Mouse (Mus musculus) heart, embryonic 16.5 days (tissue): ENCODE data around the gene Asic2. TPM values are rescaled to one million over a fixed set of nuclear protein-coding genes. Genes with fewer than 3 reads are reported as not detected.

Experiments used
- ATAC-seq: fragments of 200-750 bp; cut with Nextera tagmentation; replicated peaks from 2 replicates; pipeline ENCODE4 v1.8.0; 2017; ENCODE audit warnings: moderate number of reproducible peaks; ENCODE audit not compliant: insufficient read depth, low FRiP score; ENCODE audit errors: extremely low read depth
- H3K27ac ChIP-seq: fragments of 300-500 bp; sonication (generic); 2 replicates; pipeline ENCODE4 v1.5.1; 2014; ENCODE audit warnings: mild to moderate bottlenecking, low read length, control low read depth, moderate library complexity
- H3K27me3 ChIP-seq: fragments of 300-500 bp; sonication (generic); 2 replicates; pipeline ENCODE4 v1.6.1; 2014; ENCODE audit warnings: low read length, mixed read lengths; ENCODE audit not compliant: control insufficient read depth, insufficient read depth
- H3K36me3 ChIP-seq: fragments of 300-500 bp; sonication (generic); 2 replicates; pipeline ENCODE4 v1.6.1; 2014; ENCODE audit not compliant: control insufficient read depth, insufficient read depth
- H3K4me1 ChIP-seq: fragments of 300-500 bp; sonication (generic); 2 replicates; pipeline ENCODE4 v1.6.1; 2014; ENCODE audit warnings: low read length, mixed read lengths; ENCODE audit not compliant: control insufficient read depth, insufficient read depth
- H3K4me2 ChIP-seq: fragments of 300-500 bp; sonication (generic); 2 replicates; pipeline ENCODE4 v1.6.1; 2014; ENCODE audit warnings: low read depth, mild to moderate bottlenecking, control low read depth, low read length
- H3K4me3 ChIP-seq: fragments of 300-500 bp; sonication (generic); 2 replicates; pipeline ENCODE4 v1.5.1; 2014; ENCODE audit warnings: mild to moderate bottlenecking, control low read depth, low read length
- H3K9ac ChIP-seq: fragments of 300-500 bp; sonication (generic); 2 replicates; pipeline ENCODE4 v1.6.1; 2014; ENCODE audit warnings: low read length, control low read depth
- H3K9me3 ChIP-seq: fragments of 300-500 bp; sonication (generic); replicated peaks from 2 replicates; pipeline ENCODE4 v1.6.1; 2016; ENCODE audit warnings: low read length; ENCODE audit not compliant: control insufficient read depth
- WGBS: fragments of 180-500 bp; shearing (Covaris S2); extraction: QIAGEN DNeasy Blood & Tissue Kit; methylation state at CpG from one replicate; pipeline ENCODE4 v1.1.7; 2014; 5-methylcytosine and 5-hydroxymethylcytosine counted together
- polyA plus RNA-seq: library from polyadenylated mRNA; unstranded; fragments of >200 nt; fragmentation: Nextera tagmentation; extraction: Ambion mirVana; gene quantifications from 2 replicates; pipeline ENCODE4 v1.2.1, GENCODE M21; 2015

Asic2 gene
- polyA plus RNA-seq, 1 experiment from 2014 or later = not detected

GRCm38 (mm10) chr11:81080076-81080805 is 888.0 kb downstream of the Asic2 start:
- Histone ChIP-seq H3K4me2 (no peak overlapping the region), H3K4me3 (no peak overlapping the region), H3K27ac (no peak overlapping the region), H3K36me3 (no peaks in the 10 kb centered on the region), H3K4me1 (no peaks in the 10 kb centered on the region), H3K9ac (no peak overlapping the region), H3K27me3 (no peaks in the 10 kb centered on the region), H3K9me3 (no peaks in the 10 kb centered on the region)
- ATAC-seq = no peak
- 33% methylated on average over 11 of the region's 11 CpGs for WGBS

DNA sequence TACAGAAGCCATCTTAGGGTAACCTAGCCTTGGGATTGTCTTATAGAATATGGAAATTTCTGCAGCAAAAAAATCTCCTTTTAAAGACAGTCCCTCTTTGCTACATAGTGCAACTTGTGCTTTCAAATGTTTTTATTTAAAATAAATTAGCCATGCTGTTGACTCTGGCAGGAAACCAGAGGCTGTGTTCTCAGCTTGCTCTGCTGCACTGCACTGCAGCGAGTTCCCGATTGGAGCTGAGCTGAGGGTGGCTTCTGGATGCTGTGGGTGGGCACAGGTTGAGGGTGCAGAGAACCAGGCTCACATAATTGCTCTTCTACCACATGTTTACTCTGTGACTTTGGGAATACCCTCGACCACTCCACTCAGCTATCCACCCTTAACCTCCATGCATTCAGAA is 889.0 kb downstream of the Asic2 start:
- ATAC-seq = no peak
- 48% methylated on average over 3 of the region's 3 CpGs for WGBS
- Histone ChIP-seq H3K9me3 (no peaks in the 10 kb centered on the region), H3K4me3 (no peak overlapping the region), H3K9ac (no peak overlapping the region), H3K36me3 (no peaks in the 10 kb centered on the region), H3K27ac (no peak overlapping the region), H3K4me2 (no peak overlapping the region), H3K27me3 (no peaks in the 10 kb centered on the region), H3K4me1 (no peaks in the 10 kb centered on the region)

DNA sequence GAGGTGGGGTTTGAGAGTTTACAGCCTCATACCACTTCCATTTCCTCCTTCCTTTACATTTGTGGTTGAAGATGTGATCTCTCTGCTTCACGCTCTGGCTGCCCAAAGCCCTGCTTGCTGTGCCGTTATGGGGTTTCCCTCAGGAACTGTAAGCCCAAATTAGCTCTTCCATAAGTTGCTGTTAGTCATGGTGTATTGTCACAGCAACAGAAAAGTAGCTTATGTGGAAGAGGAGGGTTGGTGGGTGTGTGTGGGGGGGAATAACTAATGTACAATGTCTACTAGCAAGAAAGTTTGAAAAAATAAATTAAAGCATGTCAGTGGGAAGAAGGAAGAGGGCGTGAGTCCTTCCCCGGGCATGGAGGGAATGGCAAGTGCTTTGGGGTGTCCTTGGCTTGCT is 896.4 kb downstream of the Asic2 start:
- 80% methylated on average over 4 of the region's 4 CpGs for WGBS
- Histone ChIP-seq H3K27ac (no peak overlapping the region), H3K9me3 (no peaks in the 10 kb centered on the region), H3K4me1 (no peaks in the 10 kb centered on the region), H3K27me3 (no peaks in the 10 kb centered on the region), H3K4me2 (no peak overlapping the region), H3K36me3 (no peaks in the 10 kb centered on the region), H3K9ac (no peak overlapping the region), H3K4me3 (no peak overlapping the region)
- ATAC-seq = no peak

- Histone ChIP-seq H3K27me3 (no peaks in the 10 kb centered on the region), H3K27ac (no peak overlapping the region), H3K9me3 (no peaks in the 10 kb centered on the region), H3K4me1 (no peaks in the 10 kb centered on the region), H3K4me3 (no peak overlapping the region), H3K4me2 (no peak overlapping the region), H3K36me3 (no peaks in the 10 kb centered on the region), H3K9ac (no peak overlapping the region)
- 52% methylated on average over 11 of the region's 11 CpGs for WGBS
- no peak for ATAC-seq
Observed at GRCm38 (mm10) chr11:81065386-81065785, 902.9 kb downstream of the Asic2 start.

GRCm38 (mm10) chr11:81064006-81064405 is 904.3 kb downstream of the Asic2 start:
- Histone ChIP-seq H3K9ac (no peak overlapping the region), H3K27me3 (no peaks in the 10 kb centered on the region), H3K36me3 (no peaks in the 10 kb centered on the region), H3K4me1 (no peaks in the 10 kb centered on the region), H3K4me2 (no peak overlapping the region), H3K9me3 (no peaks in the 10 kb centered on the region), H3K4me3 (no peak overlapping the region), H3K27ac (no peak overlapping the region)
- ATAC-seq = no peak
- 71% methylated on average over 2 of the region's 2 CpGs for WGBS

GRCm38 (mm10) chr11:81060077-81060476 is 908.2 kb downstream of the Asic2 start:
- H3K4me1 ChIP-seq = peaks cover 10% of the 10 kb centered on the region
- 75% methylated on average over 2 of the region's 2 CpGs for WGBS
- H3K9ac ChIP-seq = no peak overlapping the region
- no peak overlapping the region for H3K4me3 ChIP-seq
- no peaks in the 10 kb centered on the region for H3K9me3 ChIP-seq
- no peak overlapping the region for H3K4me2 ChIP-seq
- H3K27me3 ChIP-seq = no peaks in the 10 kb centered on the region
- ATAC-seq = no peak
- H3K27ac ChIP-seq = no peak overlapping the region
- H3K36me3 ChIP-seq = no peaks in the 10 kb centered on the region

GRCm38 (mm10) chr11:81059546-81059945 is 908.7 kb downstream of the Asic2 start:
- no peaks in the 10 kb centered on the region for H3K9me3 ChIP-seq
- H3K27me3 ChIP-seq = no peaks in the 10 kb centered on the region
- WGBS = 75% methylated on average over 9 of the region's 9 CpGs
- ATAC-seq = no peak
- no peak overlapping the region for H3K4me2 ChIP-seq
- no peak overlapping the region for H3K9ac ChIP-seq
- peaks cover 10% of the 10 kb centered on the region for H3K4me1 ChIP-seq
- H3K4me3 ChIP-seq = no peak overlapping the region
- H3K27ac ChIP-seq = no peak overlapping the region
- H3K36me3 ChIP-seq = no peaks in the 10 kb centered on the region

DNA sequence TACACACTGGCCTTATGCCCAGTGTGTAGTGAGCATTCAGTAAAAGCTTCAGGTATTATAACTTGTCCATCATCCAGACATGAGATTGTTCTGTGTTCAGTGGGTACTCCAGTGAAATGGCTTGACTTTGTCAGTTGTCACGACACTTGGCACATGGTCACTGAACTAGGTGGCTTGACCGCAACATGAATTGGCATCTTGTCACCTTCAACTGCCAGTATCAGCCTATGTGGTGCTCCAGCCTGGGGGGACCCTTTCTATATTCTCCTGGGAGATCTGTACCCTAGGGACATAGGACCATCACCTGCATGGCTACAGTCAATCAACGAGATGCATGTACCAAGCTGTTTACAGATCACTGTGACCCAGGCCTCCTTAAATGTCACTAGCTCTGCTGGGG is 910.8 kb downstream of the Asic2 start:
- Histone ChIP-seq H3K4me3 (no peak overlapping the region), H3K9ac (no peak overlapping the region), H3K27me3 (no peaks in the 10 kb centered on the region), H3K9me3 (no peaks in the 10 kb centered on the region), H3K4me1 (peaks cover 10% of the 10 kb centered on the region), H3K27ac (no peak overlapping the region), H3K4me2 (no peak overlapping the region), H3K36me3 (no peaks in the 10 kb centered on the region)
- ATAC-seq = peak; percentile 14; the same call in 1 of the 2 replicates
- 72% methylated on average over 3 of the region's 3 CpGs for WGBS

DNA sequence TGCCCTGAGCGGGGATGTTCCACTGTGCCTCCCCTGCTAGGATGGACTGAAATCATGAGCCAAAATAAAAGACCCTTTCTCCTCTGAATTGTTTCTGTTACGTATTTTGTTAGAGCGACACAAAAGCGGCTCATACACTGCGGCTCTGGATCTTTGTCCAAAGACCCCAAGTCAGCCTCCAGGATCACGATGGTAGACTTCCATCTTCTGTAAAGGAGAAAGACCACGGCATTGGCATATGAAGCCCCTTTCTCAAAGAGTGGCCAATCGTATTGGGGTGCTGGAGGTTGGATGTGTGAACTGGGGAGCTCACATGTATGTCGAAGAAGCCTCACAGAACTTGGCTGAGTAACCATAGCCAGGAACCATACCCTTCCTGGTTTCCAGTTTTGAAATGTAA is 911.5 kb downstream of the Asic2 start:
- WGBS = 90% methylated on average over 9 of the region's 9 CpGs
- H3K27me3 ChIP-seq = no peaks in the 10 kb centered on the region

More for the DNA sequence above, 911.5 kb downstream of the Asic2 start:
- no peaks in the 10 kb centered on the region for H3K9me3 ChIP-seq
- no peak overlapping the region for H3K27ac ChIP-seq
- no peak for ATAC-seq
- H3K4me2 ChIP-seq = no peak overlapping the region
- H3K4me3 ChIP-seq = no peak overlapping the region
- H3K9ac ChIP-seq = no peak overlapping the region
- H3K36me3 ChIP-seq = no peaks in the 10 kb centered on the region
- H3K4me1 ChIP-seq = peaks cover 10% of the 10 kb centered on the region
